Mouse (Mus musculus): ENCODE data around the gene Doc2a. TPM values are rescaled to one million over a fixed set of nuclear protein-coding genes. Genes with fewer than 3 reads are reported as not detected.

Doc2a gene
- polyA plus RNA-seq, 1 experiment from 2014 or later = 35.8 TPM

- ATAC-seq = no peak
- Histone ChIP-seq H3K4me1 (ENCODE audit: control insufficient read depth, insufficient read depth, low read length) (peaks cover 8% of the 10 kb centered on the region), H3K4me3 (ENCODE audit: low read depth, low read length) (no peak overlapping the region), H3K27ac (ENCODE audit: low read length) (no peak overlapping the region), H3K9ac (ENCODE audit: low read depth, low read length) (no peak overlapping the region), H3K36me3 (ENCODE audit: control insufficient read depth, insufficient read depth, low read length) (peaks cover 12% of the 10 kb centered on the region), H3K27me3 (ENCODE audit: control insufficient read depth, insufficient read depth, low read depth, low read length) (no peaks in the 10 kb centered on the region), H3K4me2 (ENCODE audit: low read length) (no peak overlapping the region), H3K9me3 (replicated peaks; ENCODE audit: control insufficient read depth, low read length, poor library complexity, severe bottlenecking) (no peaks in the 10 kb centered on the region)
- 74% methylated on average over 9 of the region's 9 CpGs for WGBS
Observed at GRCm38 (mm10) chr7:126856741-126857420, 9.7 kb downstream of the Doc2a start.

- WGBS = 86% methylated on average over 5 of the region's 5 CpGs
- Histone ChIP-seq H3K4me2 (ENCODE audit: low read length) (peak overlapping the region; percentile 93), H3K4me1 (ENCODE audit: control insufficient read depth, insufficient read depth, low read length) (peaks cover 21% of the 10 kb centered on the region), H3K27ac (ENCODE audit: low read length) (no peak overlapping the region), H3K9me3 (replicated peaks; ENCODE audit: control insufficient read depth, low read length, poor library complexity, severe bottlenecking) (no peaks in the 10 kb centered on the region), H3K9ac (ENCODE audit: low read depth, low read length) (peak overlapping the region; percentile 64), H3K36me3 (ENCODE audit: control insufficient read depth, insufficient read depth, low read length) (peaks cover 18% of the 10 kb centered on the region), H3K4me3 (ENCODE audit: low read depth, low read length) (peak overlapping the region; percentile 67), H3K27me3 (ENCODE audit: control insufficient read depth, insufficient read depth, low read depth, low read length) (no peaks in the 10 kb centered on the region)
- ATAC-seq = peak; percentile 8; the same call in 1 of the 2 replicates
Observed at GRCm38 (mm10) chr7:126860987-126861386, 13.8 kb downstream of the Doc2a start.

DNA sequence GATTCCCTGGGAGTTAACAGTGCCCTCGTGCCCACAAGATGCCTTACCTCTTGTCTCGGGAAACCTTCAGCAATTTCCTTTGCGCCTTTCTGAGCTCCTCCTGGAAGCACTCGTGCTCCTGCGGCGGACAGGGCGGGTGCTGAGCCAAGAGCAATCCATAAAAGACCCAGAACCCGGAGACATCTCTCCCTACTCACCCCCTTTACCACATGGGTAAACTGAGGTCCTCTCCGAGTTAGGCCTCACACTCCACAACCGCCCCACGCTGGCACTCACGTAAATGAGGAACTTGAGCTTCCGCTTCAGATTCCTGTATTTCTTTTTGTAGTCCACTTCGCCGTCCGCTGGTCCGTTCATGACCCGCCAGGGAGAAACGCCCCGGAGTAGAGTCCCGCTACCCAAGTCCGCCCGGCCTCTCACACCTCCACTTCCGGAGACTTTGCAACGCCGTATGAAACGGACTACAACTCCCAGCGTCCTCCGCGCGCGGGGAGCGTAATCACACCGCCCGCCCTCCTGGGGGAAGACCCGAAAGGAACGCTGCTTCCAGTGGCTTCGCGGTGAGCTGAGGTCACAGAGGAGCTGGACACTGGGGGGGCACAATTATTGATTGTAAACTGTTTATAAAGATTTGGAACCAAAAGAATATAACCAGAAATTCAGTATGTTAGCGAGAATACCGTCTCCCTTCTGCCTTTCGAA is 14.4 kb downstream of the Doc2a start, which contains the start of gene Hirip3:
Hirip3 (plus strand) TSS at position 544 of the 702 bp plus-strand sequence.
- Histone ChIP-seq H3K36me3 (ENCODE audit: control insufficient read depth, insufficient read depth, low read length) (peaks cover 22% of the 10 kb centered on the region), H3K27me3 (ENCODE audit: control insufficient read depth, insufficient read depth, low read depth, low read length) (no peaks in the 10 kb centered on the region), H3K27ac (ENCODE audit: low read length) (peak within 1 kb of the TSS; percentile 80), H3K4me3 (ENCODE audit: low read depth, low read length) (peak within 1 kb of the TSS; percentile 67), H3K4me2 (ENCODE audit: low read length) (peak within 1 kb of the TSS; percentile 93), H3K4me1 (ENCODE audit: control insufficient read depth, insufficient read depth, low read length) (peaks cover 21% of the 10 kb centered on the region), H3K9me3 (replicated peaks; ENCODE audit: control insufficient read depth, low read length, poor library complexity, severe bottlenecking) (no peaks in the 10 kb centered on the region), H3K9ac (ENCODE audit: low read depth, low read length) (peak within 1 kb of the TSS; percentile 64)
- ATAC-seq = peak; percentile 91
- WGBS = 3% methylated on average over 42 of the region's 42 CpGs

DNA sequence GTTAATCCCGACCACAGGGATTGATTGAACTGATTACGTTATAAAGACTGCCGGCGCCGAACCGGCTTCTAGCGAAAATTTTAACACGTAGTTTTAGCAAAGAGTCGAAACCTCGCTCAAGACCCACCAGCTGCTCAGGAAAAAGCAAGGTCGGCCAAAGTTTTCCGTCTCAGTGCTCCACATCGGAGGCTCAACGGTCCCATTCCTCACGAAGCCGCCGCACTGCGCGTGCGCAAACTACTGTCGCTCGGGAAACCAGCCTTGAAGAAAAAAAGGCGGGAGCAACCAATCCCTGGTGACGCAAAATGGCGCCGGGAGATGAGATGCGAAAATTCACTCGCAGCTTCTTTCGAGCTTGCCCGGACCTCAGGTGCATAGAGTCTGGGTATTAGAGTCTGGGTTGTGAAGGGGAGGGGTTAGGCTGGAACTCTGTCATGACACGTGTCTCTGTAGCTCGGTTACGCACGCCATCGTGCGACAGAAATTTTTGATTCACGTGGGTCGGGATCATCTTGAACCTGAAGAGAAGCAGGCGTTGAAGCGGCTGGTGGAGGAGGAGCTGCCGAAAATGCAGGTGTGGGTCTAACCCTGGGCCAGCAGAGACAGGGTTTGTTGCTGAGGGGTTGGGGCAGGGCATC is 15.1 kb downstream of the Doc2a start, which contains the start of gene Ino80e:
Ino80e (minus strand) TSS at position 231 of the 638 bp plus-strand sequence.
- peaks cover 21% of the 10 kb centered on the region for H3K4me1 ChIP-seq (ENCODE audit: control insufficient read depth, insufficient read depth, low read length)
- peak within 1 kb of the TSS; percentile 67 for H3K4me3 ChIP-seq (ENCODE audit: low read depth, low read length)
- H3K9ac ChIP-seq (ENCODE audit: low read depth, low read length) = peak within 1 kb of the TSS; percentile 64
- peak within 1 kb of the TSS; percentile 80 for H3K27ac ChIP-seq (ENCODE audit: low read length)
- no peaks in the 10 kb centered on the region for H3K27me3 ChIP-seq (ENCODE audit: control insufficient read depth, insufficient read depth, low read depth, low read length)
- H3K4me2 ChIP-seq (ENCODE audit: low read length) = peak within 1 kb of the TSS; percentile 93
- ATAC-seq = peak; percentile 75
- under 1% methylated on average over 41 of the region's 41 CpGs for WGBS
- H3K9me3 ChIP-seq (replicated peaks; ENCODE audit: control insufficient read depth, low read length, poor library complexity, severe bottlenecking) = no peaks in the 10 kb centered on the region
- peaks cover 25% of the 10 kb centered on the region for H3K36me3 ChIP-seq (ENCODE audit: control insufficient read depth, insufficient read depth, low read length)

DNA sequence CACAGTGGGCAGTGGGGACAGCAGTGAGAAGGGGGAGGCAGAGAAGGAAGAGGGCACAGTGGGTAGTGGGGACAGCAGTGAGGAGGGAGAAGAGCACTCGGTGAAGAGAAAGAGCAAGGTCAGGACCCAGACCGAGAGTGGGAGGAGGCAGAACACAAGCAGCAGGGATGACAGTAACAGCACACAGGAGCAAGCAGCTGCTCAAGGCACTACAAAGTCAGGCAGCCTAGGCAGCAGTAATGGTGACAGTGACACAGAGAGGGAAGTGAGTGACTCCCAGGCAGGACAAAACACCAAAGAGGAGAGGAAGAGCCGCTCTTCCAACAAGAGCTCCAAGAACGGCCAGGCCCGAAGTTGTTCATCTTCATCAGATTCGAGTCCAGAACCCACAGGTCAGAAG is 16.6 kb downstream of the Doc2a start:
- Histone ChIP-seq H3K9me3 (replicated peaks; ENCODE audit: control insufficient read depth, low read length, poor library complexity, severe bottlenecking) (no peaks in the 10 kb centered on the region), H3K27me3 (ENCODE audit: control insufficient read depth, insufficient read depth, low read depth, low read length) (no peaks in the 10 kb centered on the region), H3K9ac (ENCODE audit: low read depth, low read length) (no peak overlapping the region), H3K27ac (ENCODE audit: low read length) (no peak overlapping the region), H3K36me3 (ENCODE audit: control insufficient read depth, insufficient read depth, low read length) (peaks cover 33% of the 10 kb centered on the region), H3K4me1 (ENCODE audit: control insufficient read depth, insufficient read depth, low read length) (peaks cover 21% of the 10 kb centered on the region), H3K4me3 (ENCODE audit: low read depth, low read length) (no peak overlapping the region), H3K4me2 (ENCODE audit: low read length) (peak overlapping the region; percentile 93)
- ATAC-seq = no peak
- 57% methylated on average over 6 of the region's 6 CpGs for WGBS

DNA sequence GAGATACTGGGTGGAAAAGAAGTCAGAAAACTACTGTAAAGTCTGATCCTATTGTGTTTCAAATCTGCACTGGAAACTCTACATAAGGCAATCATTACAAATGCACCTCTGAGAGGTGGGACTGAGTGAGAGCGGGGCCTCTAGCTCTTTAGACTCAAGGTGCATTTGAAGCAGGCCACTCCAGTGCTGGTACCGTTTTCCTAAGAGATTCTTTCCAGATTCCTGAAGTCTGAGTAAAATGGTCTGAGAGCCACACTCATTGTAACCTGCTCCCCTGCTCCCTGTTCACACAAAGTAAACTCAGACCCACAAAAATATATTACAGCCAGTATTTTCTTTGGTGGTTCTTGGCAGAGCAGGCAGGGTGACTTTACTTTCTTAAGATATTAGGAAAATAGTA is 20.3 kb downstream of the Doc2a start:
- peaks cover 66% of the 10 kb centered on the region for H3K36me3 ChIP-seq (ENCODE audit: control insufficient read depth, insufficient read depth, low read length)
- no peak overlapping the region for H3K9ac ChIP-seq (ENCODE audit: low read depth, low read length)
- ATAC-seq = no peak
- peaks cover 12% of the 10 kb centered on the region for H3K4me1 ChIP-seq (ENCODE audit: control insufficient read depth, insufficient read depth, low read length)
- no peak overlapping the region for H3K4me3 ChIP-seq (ENCODE audit: low read depth, low read length)
- no peak overlapping the region for H3K27ac ChIP-seq (ENCODE audit: low read length)
- H3K9me3 ChIP-seq (replicated peaks; ENCODE audit: control insufficient read depth, low read length, poor library complexity, severe bottlenecking) = no peaks in the 10 kb centered on the region
- H3K27me3 ChIP-seq (ENCODE audit: control insufficient read depth, insufficient read depth, low read depth, low read length) = no peaks in the 10 kb centered on the region
- H3K4me2 ChIP-seq (ENCODE audit: low read length) = no peak overlapping the region
- WGBS = 88% methylated on average over 2 of the region's 2 CpGs

GRCm38 (mm10) chr7:126868003-126868402 is 20.8 kb downstream of the Doc2a start:
- no peak overlapping the region for H3K4me3 ChIP-seq (ENCODE audit: low read depth, low read length)
- H3K4me2 ChIP-seq (ENCODE audit: low read length) = no peak overlapping the region
- 82% methylated on average over 12 of the region's 12 CpGs for WGBS

GRCm38 (mm10) chr7:126869780-126870519 is 22.7 kb downstream of the Doc2a start:
- no peak overlapping the region for H3K4me3 ChIP-seq (ENCODE audit: low read depth, low read length)
- peaks cover 78% of the 10 kb centered on the region for H3K36me3 ChIP-seq (ENCODE audit: control insufficient read depth, insufficient read depth, low read length)
- no peak for ATAC-seq
- 90% methylated on average over 23 of the region's 23 CpGs for WGBS
- no peak overlapping the region for H3K4me2 ChIP-seq (ENCODE audit: low read length)
- H3K4me1 ChIP-seq (ENCODE audit: control insufficient read depth, insufficient read depth, low read length) = no peaks in the 10 kb centered on the region
- H3K27ac ChIP-seq (ENCODE audit: low read length) = no peak overlapping the region
- no peaks in the 10 kb centered on the region for H3K27me3 ChIP-seq (ENCODE audit: control insufficient read depth, insufficient read depth, low read depth, low read length)
- no peaks in the 10 kb centered on the region for H3K9me3 ChIP-seq (replicated peaks; ENCODE audit: control insufficient read depth, low read length, poor library complexity, severe bottlenecking)
- no peak overlapping the region for H3K9ac ChIP-seq (ENCODE audit: low read depth, low read length)

More at GRCm38 (mm10) chr7:126868003-126868402, 20.8 kb downstream of the Doc2a start:
- H3K27me3 ChIP-seq (ENCODE audit: control insufficient read depth, insufficient read depth, low read depth, low read length) = no peaks in the 10 kb centered on the region
- peaks cover 69% of the 10 kb centered on the region for H3K36me3 ChIP-seq (ENCODE audit: control insufficient read depth, insufficient read depth, low read length)
- peaks cover 9% of the 10 kb centered on the region for H3K4me1 ChIP-seq (ENCODE audit: control insufficient read depth, insufficient read depth, low read length)
- no peak for ATAC-seq
- no peaks in the 10 kb centered on the region for H3K9me3 ChIP-seq (replicated peaks; ENCODE audit: control insufficient read depth, low read length, poor library complexity, severe bottlenecking)
- H3K27ac ChIP-seq (ENCODE audit: low read length) = no peak overlapping the region
- H3K9ac ChIP-seq (ENCODE audit: low read depth, low read length) = no peak overlapping the region

Measured in midbrain, embryonic 16.5 days (tissue).